Mouse (Mus musculus) cerebellum, adult (tissue): ENCODE results near the gene Fthl17a.

Experiments used
- ATAC-seq: cut with Nextera tagmentation; 2 replicates; pipeline ENCODE4 v1.9.2; 2017; ENCODE audit warnings: mild to moderate bottlenecking, moderate library complexity, mixed read lengths; ENCODE audit not compliant: insufficient number of reproducible peaks, low FRiP score, low TSS enrichment

Gene Fthl17a

GRCm38 (mm10) chrX:85249379-85249778 is at the start of gene Fthl17a:
Gene Fthl17a, plus strand, starts transcription at chrX:85249679.
- ATAC-seq, result no peak

- no peak for ATAC-seq
These were observed 42.5 kb upstream of the Fthl17a start for GRCm38 (mm10) chrX:85207001-85207400.

GRCm38 (mm10) chrX:85226883-85227282 is 22.6 kb upstream of the Fthl17a start:
- no peak for ATAC-seq

GRCm38 (mm10) chrX:85271821-85272220 is 22.3 kb downstream of the Fthl17a start:
- ATAC-seq, result no peak

- no peak for ATAC-seq
These were observed 22.8 kb downstream of the Fthl17a start for GRCm38 (mm10) chrX:85272296-85272695.

- ATAC-seq, result no peak
These were observed 40.4 kb downstream of the Fthl17a start for GRCm38 (mm10) chrX:85289846-85290245.

- ATAC-seq, result no peak
These were observed 43.3 kb downstream of the Fthl17a start for GRCm38 (mm10) chrX:85292781-85293180.

- no peak for ATAC-seq
These were observed 44.5 kb downstream of the Fthl17a start for GRCm38 (mm10) chrX:85294001-85294400.

- ATAC-seq, result no peak
These were observed 55.2 kb downstream of the Fthl17a start for GRCm38 (mm10) chrX:85304674-85305073.

- no peak for ATAC-seq
These were observed 69.1 kb downstream of the Fthl17a start for GRCm38 (mm10) chrX:85318576-85318975.

- ATAC-seq, result no peak
These were observed 69.7 kb downstream of the Fthl17a start for GRCm38 (mm10) chrX:85319193-85319592.
